Mouse (Mus musculus): ENCODE results near the gene Spon1.

GRCm38 (mm10) chr7:114070458-114070840 lies 304.7 kb downstream of the Spon1 start:
- TF ChIP-seq CTCF (IDR thresholded peaks at IDR 0.05; ENCODE audit: low read depth) (no peak), EP300 (IDR thresholded peaks at IDR 0.05; ENCODE audit: low read depth) (no peak)
